In genomic region chr1:173381436-173381835, GRCm38 (mm10) we compare ENCODE assay signal across 23 mouse cellular contexts. TPM values are rescaled to one million over a fixed set of nuclear protein-coding genes. Genes with fewer than 3 reads are reported as not detected.
"Had no signal": no experiment of that assay in that cellular context is flagged by ENCODE, and none has a peak within 500 bp of the region (broad histone marks: within the 10 kb centered on the region; RNA-seq: fewer than 3 reads in every experiment).

No protein-coding gene starts in this region.

- H3K4me2 ChIP-seq: heart, embryonic 12.5 days; hindbrain, embryonic 13.5 days; hindbrain, embryonic 15.5 days; kidney, embryonic 15.5 days; limb, embryonic 13.5 days; limb, embryonic 15.5 days had no signal

- H3K9me3 ChIP-seq: heart, embryonic 10.5 days; heart, embryonic 12.5 days; hindbrain, embryonic 13.5 days; hindbrain, embryonic 15.5 days; kidney, embryonic 15.5 days; limb, embryonic 13.5 days; limb, embryonic 15.5 days had no signal

- ATAC-seq: hindbrain, postnatal 0 days; intestine, embryonic 16.5 days had no signal

- H3K27me3 ChIP-seq: heart, embryonic 12.5 days; hindbrain, embryonic 13.5 days; hindbrain, embryonic 15.5 days; kidney, embryonic 15.5 days; limb, embryonic 13.5 days; limb, embryonic 15.5 days had no signal

- H3K4me3 ChIP-seq: heart, embryonic 10.5 days; heart, embryonic 12.5 days; hindbrain, embryonic 13.5 days; hindbrain, embryonic 15.5 days; kidney, embryonic 15.5 days; limb, embryonic 13.5 days; limb, embryonic 15.5 days had no signal

- H3K9ac ChIP-seq: heart, embryonic 12.5 days; hindbrain, embryonic 13.5 days; hindbrain, embryonic 15.5 days; kidney, embryonic 15.5 days; limb, embryonic 13.5 days; limb, embryonic 15.5 days had no signal

- H3K4me1 ChIP-seq: heart, embryonic 10.5 days; heart, embryonic 12.5 days; hindbrain, embryonic 15.5 days; kidney, embryonic 15.5 days; limb, embryonic 13.5 days; limb, embryonic 15.5 days had no signal

- H3K36me3 ChIP-seq: heart, embryonic 10.5 days; heart, embryonic 12.5 days; hindbrain, embryonic 13.5 days; hindbrain, embryonic 15.5 days; kidney, embryonic 15.5 days; limb, embryonic 13.5 days; limb, embryonic 15.5 days had no signal

- DNase-seq: gastrocnemius, postnatal 14 days; gastrocnemius, postnatal 36 days; heart, adult 18-20 months; heart, postnatal 10 days; kidney, adult 11 months; kidney, adult 2 months; kidney, adult 9 months; kidney, postnatal 14 days; kidney, postnatal 36 days; layer of hippocampus, adult 9-11 months; layer of hippocampus, postnatal 36 days; left cerebral cortex, postnatal 4 days had no signal

- H3K27ac ChIP-seq: heart, embryonic 10.5 days; hindbrain, embryonic 13.5 days; hindbrain, embryonic 15.5 days; hindbrain, postnatal 0 days; kidney, embryonic 15.5 days; kidney, postnatal 0 days; limb, embryonic 13.5 days; limb, embryonic 15.5 days had no signal

RNA-seq across cellular contexts. Expression of gene Ackr1, which starts 47.9 kb away (rescaled TPM):
- total RNA-seq: hematopoietic stem cell, adult 5-6 weeks had no signal
